Mouse (Mus musculus): ENCODE data around the gene Mxra8. TPM values are rescaled to one million over a fixed set of nuclear protein-coding genes. Genes with fewer than 3 reads are reported as not detected.
A peak's percentile ranks its signal among the peaks of the same experiment; 100 is the strongest.

The Mxra8 gene
- polyA plus RNA-seq, 2 experiments, result 3.9 to 5.4 TPM

DNA sequence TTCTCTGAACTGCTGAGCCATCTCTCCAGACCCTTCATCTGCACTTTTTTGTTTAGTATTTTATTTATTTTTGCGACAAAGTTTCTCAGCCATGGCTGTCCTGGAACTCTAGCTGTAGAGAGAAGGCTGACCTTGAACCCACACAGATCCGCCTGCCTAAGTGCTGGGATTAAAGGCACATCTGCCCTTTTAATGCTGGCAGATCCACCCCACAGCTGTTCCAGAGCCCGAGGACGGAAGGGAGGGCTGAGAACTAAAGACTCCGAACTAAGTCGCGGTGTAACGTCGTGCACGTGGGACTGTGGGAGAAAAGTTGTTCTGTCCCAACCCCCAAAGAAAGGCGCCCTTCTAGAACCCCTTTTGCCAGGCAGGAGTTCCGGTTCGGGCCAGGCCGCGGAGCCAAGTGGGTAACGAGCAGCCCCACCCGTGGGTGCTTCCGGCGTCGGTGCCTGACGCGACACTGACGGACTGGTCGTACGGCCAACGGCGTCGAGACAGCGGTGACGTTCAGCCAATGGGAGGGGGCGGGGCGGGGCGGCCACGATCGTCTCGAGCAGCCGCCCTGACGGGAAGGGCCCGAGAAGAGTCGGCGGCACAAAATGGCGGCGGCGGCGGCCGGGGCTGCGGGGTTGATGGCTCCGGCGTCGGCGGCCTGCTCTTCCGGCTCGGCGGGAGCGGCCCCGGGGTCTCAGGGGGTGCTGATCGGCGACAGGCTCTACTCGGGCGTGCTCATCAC lies 27.4 kb upstream of the Mxra8 start, which contains the start of gene Ccnl2:
Gene Ccnl2, plus strand, starts transcription at position 561 of the 736 bp plus-strand sequence.
- H3K4me2 ChIP-seq (ENCODE audit: low read depth), result peak within 1 kb of the TSS; percentile 89
- peak within 1 kb of the TSS; percentile 84 to 97 for H3K4me3 ChIP-seq (ENCODE audit: insufficient read depth in 1 of 2, low read depth in 2 of 2, low read length in 2 of 2)
- peaks cover 14 to 19% of the 10 kb centered on the region in 2 experiments for H3K4me1 ChIP-seq (replicated peaks; ENCODE audit: control insufficient read depth in 2 of 2, insufficient read depth in 2 of 2, low read length in 1 of 2)
- ATAC-seq (ENCODE audit: insufficient read depth) (peak; percentile 99), DNase-seq (ENCODE audit: low read depth in 3 of 3, low spot score in 3 of 3) (peak; percentile 94 to 96 (median 94))
- H3K36me3 ChIP-seq (replicated peaks; ENCODE audit: control insufficient read depth, insufficient read depth, low read depth), result peaks cover 68% of the 10 kb centered on the region
- H3K27me3 ChIP-seq (ENCODE audit: control insufficient read depth, insufficient read depth, low read length), result no peaks in the 10 kb centered on the region
- H3K9ac ChIP-seq (replicated peaks), result peak within 1 kb of the TSS; percentile 96
- WGBS (ENCODE audit: insufficient replicate concordance), result 1% methylated on average over 57 of the region's 60 CpGs
- peak within 1 kb of the TSS; percentile 49 for H3K27ac ChIP-seq
- H3K9me3 ChIP-seq (ENCODE audit: control insufficient read depth, low read length), result no peaks in the 10 kb centered on the region
- TF ChIP-seq EP300 (IDR thresholded peaks at IDR 0.05; ENCODE audit: low read depth) (no peak), CTCF (IDR thresholded peaks at IDR 0.05; ENCODE audit: low read depth) (no peak)

- Histone ChIP-seq H3K4me1 (replicated peaks; ENCODE audit: control insufficient read depth in 2 of 2, insufficient read depth in 2 of 2, low read length in 1 of 2) (peaks cover 14 to 19% of the 10 kb centered on the region in 2 experiments), H3K27me3 (ENCODE audit: control insufficient read depth, insufficient read depth, low read length) (no peaks in the 10 kb centered on the region), H3K27ac (peak overlapping the region; percentile 43), H3K36me3 (replicated peaks; ENCODE audit: control insufficient read depth, insufficient read depth, low read depth) (peaks cover 69% of the 10 kb centered on the region), H3K4me2 (ENCODE audit: low read depth) (peak overlapping the region; percentile 89), H3K9me3 (ENCODE audit: control insufficient read depth, low read length) (no peaks in the 10 kb centered on the region), H3K4me3 (ENCODE audit: insufficient read depth in 1 of 2, low read depth in 2 of 2, low read length in 2 of 2) (peak overlapping the region; percentile 84 to 97), H3K9ac (replicated peaks) (peak overlapping the region; percentile 96)
- no peak for TF ChIP-seq CTCF (IDR thresholded peaks at IDR 0.05; ENCODE audit: low read depth)
- no peak for TF ChIP-seq EP300 (IDR thresholded peaks at IDR 0.05; ENCODE audit: low read depth)
- DNase-seq (ENCODE audit: low read depth in 3 of 3, low spot score in 3 of 3), result no peak
- WGBS (ENCODE audit: insufficient replicate concordance), result under 1% methylated on average over 49 of the region's 49 CpGs
- peak; percentile 51 for ATAC-seq (ENCODE audit: insufficient read depth)
Measured at GRCm38 (mm10) chr4:155812665-155813181, 26.8 kb upstream of the Mxra8 start.

DNA sequence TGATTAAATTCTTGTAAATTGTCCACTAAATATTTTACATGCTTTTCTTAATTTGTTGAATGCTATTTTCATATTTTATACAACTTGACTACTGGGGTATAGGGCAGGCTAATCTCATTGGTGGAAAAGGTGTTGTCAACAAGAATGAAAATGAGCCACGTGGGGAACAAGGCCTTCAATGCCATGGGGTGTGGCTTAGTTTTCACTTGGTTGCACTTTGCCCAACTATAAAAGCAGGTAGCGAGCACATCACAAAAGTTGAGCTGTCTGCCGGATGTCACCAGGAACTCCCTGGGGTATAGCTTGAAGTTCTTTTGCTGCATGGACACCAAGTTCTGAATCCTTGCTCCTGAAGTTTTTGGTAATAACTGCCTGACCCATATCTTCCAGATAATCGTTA lies 21.9 kb upstream of the Mxra8 start:
- no peak overlapping the region for H3K9ac ChIP-seq (replicated peaks)
- no peak overlapping the region for H3K4me2 ChIP-seq (ENCODE audit: low read depth)
- ATAC-seq (ENCODE audit: insufficient read depth), result no peak
- peaks cover 10 to 11% of the 10 kb centered on the region in 2 experiments for H3K4me1 ChIP-seq (replicated peaks; ENCODE audit: control insufficient read depth in 2 of 2, insufficient read depth in 2 of 2, low read length in 1 of 2)
- peaks cover 85% of the 10 kb centered on the region for H3K36me3 ChIP-seq (replicated peaks; ENCODE audit: control insufficient read depth, insufficient read depth, low read depth)
- H3K27ac ChIP-seq, result no peak overlapping the region
- no peak overlapping the region for H3K4me3 ChIP-seq (ENCODE audit: insufficient read depth in 1 of 2, low read depth in 2 of 2, low read length in 2 of 2)
- H3K9me3 ChIP-seq (ENCODE audit: control insufficient read depth, low read length), result no peaks in the 10 kb centered on the region
- WGBS (ENCODE audit: insufficient replicate concordance), result 77% methylated on average over 4 of the region's 4 CpGs
- TF ChIP-seq EP300 (IDR thresholded peaks at IDR 0.05; ENCODE audit: low read depth), result no peak
- TF ChIP-seq CTCF (IDR thresholded peaks at IDR 0.05; ENCODE audit: low read depth), result no peak
- no peak for DNase-seq (ENCODE audit: low read depth in 3 of 3, low spot score in 3 of 3)
- H3K27me3 ChIP-seq (ENCODE audit: control insufficient read depth, insufficient read depth, low read length), result no peaks in the 10 kb centered on the region

- Histone ChIP-seq H3K9me3 (ENCODE audit: control insufficient read depth, low read length) (no peaks in the 10 kb centered on the region), H3K9ac (replicated peaks) (no peak overlapping the region), H3K27ac (no peak overlapping the region), H3K27me3 (ENCODE audit: control insufficient read depth, insufficient read depth, low read length) (no peaks in the 10 kb centered on the region), H3K4me3 (ENCODE audit: insufficient read depth in 1 of 2, low read depth in 2 of 2, low read length in 2 of 2) (no peak overlapping the region), H3K36me3 (replicated peaks; ENCODE audit: control insufficient read depth, insufficient read depth, low read depth) (peaks cover 90% of the 10 kb centered on the region), H3K4me2 (ENCODE audit: low read depth) (no peak overlapping the region), H3K4me1 (replicated peaks; ENCODE audit: control insufficient read depth in 2 of 2, insufficient read depth in 2 of 2, low read length in 1 of 2) (no peaks in the 10 kb centered on the region)
- DNase-seq (ENCODE audit: low read depth in 3 of 3, low spot score in 3 of 3), result no peak
- WGBS (ENCODE audit: insufficient replicate concordance), result 78% methylated on average over 7 of the region's 7 CpGs
- no peak for TF ChIP-seq EP300 (IDR thresholded peaks at IDR 0.05; ENCODE audit: low read depth)
- TF ChIP-seq CTCF (IDR thresholded peaks at IDR 0.05; ENCODE audit: low read depth), result peak; percentile 48
- ATAC-seq (ENCODE audit: insufficient read depth), result no peak
Measured at GRCm38 (mm10) chr4:155821025-155821424, 18.5 kb upstream of the Mxra8 start.

GRCm38 (mm10) chr4:155823443-155823842 lies 16.0 kb upstream of the Mxra8 start:
- no peak for DNase-seq (ENCODE audit: low read depth in 3 of 3, low spot score in 3 of 3)
- TF ChIP-seq CTCF (IDR thresholded peaks at IDR 0.05; ENCODE audit: low read depth) (no peak), EP300 (IDR thresholded peaks at IDR 0.05; ENCODE audit: low read depth) (no peak)
- Histone ChIP-seq H3K4me3 (ENCODE audit: insufficient read depth in 1 of 2, low read depth in 2 of 2, low read length in 2 of 2) (no peak overlapping the region), H3K27me3 (ENCODE audit: control insufficient read depth, insufficient read depth, low read length) (no peaks in the 10 kb centered on the region), H3K27ac (no peak overlapping the region), H3K9ac (replicated peaks) (no peak overlapping the region), H3K36me3 (replicated peaks; ENCODE audit: control insufficient read depth, insufficient read depth, low read depth) (peaks cover 86% of the 10 kb centered on the region), H3K4me1 (replicated peaks; ENCODE audit: control insufficient read depth in 2 of 2, insufficient read depth in 2 of 2, low read length in 1 of 2) (no peaks in the 10 kb centered on the region), H3K9me3 (ENCODE audit: control insufficient read depth, low read length) (no peaks in the 10 kb centered on the region), H3K4me2 (ENCODE audit: low read depth) (no peak overlapping the region)
- ATAC-seq (ENCODE audit: insufficient read depth), result no peak
- WGBS (ENCODE audit: insufficient replicate concordance), result 95% methylated on average over 16 of the region's 16 CpGs
